Mouse (Mus musculus) hindbrain, embryonic 11.5 days (tissue): ENCODE data around the gene Kdm1a. TPM values are rescaled to one million over a fixed set of nuclear protein-coding genes. Genes with fewer than 3 reads are reported as not detected.

Experiments
- ATAC-seq: fragments of 200-750 bp; cut with Nextera tagmentation; 2 replicates; pipeline ENCODE4 v1.8.0; 2017; ENCODE audit warnings: mild to moderate bottlenecking, moderate TSS enrichment, moderate library complexity; ENCODE audit not compliant: low FRiP score
- DNase-seq: peaks from one replicate; pipeline ENCODE4 v3.0.0-alpha.2; 2015; ENCODE audit warnings: low spot score
- H3K27ac ChIP-seq: fragments of 300-500 bp; sonication (generic); 2 replicates; pipeline ENCODE4 v1.5.1; 2014; ENCODE audit warnings: mild to moderate bottlenecking, low read depth, low read length
- H3K27me3 ChIP-seq: fragments of 300-500 bp; sonication (generic); 2 replicates; pipeline ENCODE4 v1.6.1; 2014; ENCODE audit warnings: mild to moderate bottlenecking, low read length, moderate library complexity, mixed read lengths; ENCODE audit not compliant: control insufficient read depth, insufficient read depth
- H3K36me3 ChIP-seq: fragments of 300-500 bp; sonication (generic); 2 replicates; pipeline ENCODE4 v1.6.1; 2014; ENCODE audit warnings: mild to moderate bottlenecking, low read length, moderate library complexity, mixed read lengths; ENCODE audit not compliant: control insufficient read depth, insufficient read depth
- H3K4me1 ChIP-seq: fragments of 300-500 bp; sonication (generic); replicated peaks from 2 replicates; pipeline ENCODE4 v1.6.1; 2014; ENCODE audit warnings: low read length, mixed read lengths; ENCODE audit not compliant: control insufficient read depth, insufficient read depth
- H3K4me2 ChIP-seq: fragments of 300-500 bp; sonication (generic); replicated peaks from 2 replicates; pipeline ENCODE4 v1.6.1; 2014; ENCODE audit warnings: mild to moderate bottlenecking, low read depth, low read length
- H3K4me3 ChIP-seq: fragments of 300-500 bp; sonication (generic); 2 replicates; pipeline ENCODE4 v1.5.1; 2014; ENCODE audit warnings: low read depth, low read length
- H3K9ac ChIP-seq: fragments of 300-500 bp; sonication (generic); 2 replicates; pipeline ENCODE4 v1.6.1; 2014; ENCODE audit warnings: low read depth, low read length
- H3K9me3 ChIP-seq: fragments of 300-500 bp; sonication (generic); 2 replicates; pipeline ENCODE4 v1.6.1; 2016; ENCODE audit warnings: low read length; ENCODE audit not compliant: control insufficient read depth
- WGBS: fragments of 180-500 bp; shearing (Covaris S2); extraction: QIAGEN DNeasy Blood & Tissue Kit; methylation state at CpG from one replicate; pipeline ENCODE4 v1.1.7; 2014; 5-methylcytosine and 5-hydroxymethylcytosine counted together
- polyA plus RNA-seq: library from polyadenylated mRNA; unstranded; fragments of >200 nt; fragmentation: Nextera tagmentation; extraction: Ambion mirVana; gene quantifications from 2 replicates; pipeline ENCODE4 v1.2.1, GENCODE M21; 2014

Gene Kdm1a
- polyA plus RNA-seq, 1 experiment from 2014 or later = 91.7 TPM

DNA sequence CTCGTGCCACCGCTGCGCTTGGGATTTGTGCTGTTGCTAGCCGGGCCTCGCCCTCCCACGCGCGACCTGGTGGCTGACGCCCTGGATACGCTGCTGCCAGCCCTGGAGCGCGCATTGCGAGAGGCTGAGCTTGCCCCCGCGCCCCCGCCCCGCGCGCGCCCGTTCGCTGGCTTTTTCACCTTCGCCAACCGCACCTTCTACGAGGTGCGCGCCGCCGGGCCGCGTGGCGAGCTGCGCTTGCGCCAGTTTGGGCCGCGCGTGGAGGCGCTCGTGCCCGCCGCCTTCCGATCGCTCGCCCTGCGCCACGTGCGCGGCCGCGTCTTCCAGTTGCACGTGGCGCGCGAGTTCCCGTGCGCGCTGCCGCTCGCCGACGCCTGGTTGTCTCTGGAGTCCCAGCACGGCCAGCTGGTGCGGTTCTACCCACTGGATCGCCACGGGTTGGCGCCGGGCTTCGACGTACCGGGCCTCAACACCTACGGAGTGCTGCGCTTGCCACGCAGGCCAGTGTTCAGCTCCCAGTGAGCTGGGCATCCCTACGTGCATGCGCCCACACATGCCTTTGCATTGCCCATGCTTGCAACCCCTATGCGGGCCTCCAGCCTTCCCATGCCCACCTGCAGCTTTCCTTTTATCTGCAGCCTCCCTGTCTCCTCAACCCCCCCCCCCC, 35.2 kb upstream of the Kdm1a start:
- H3K4me1 ChIP-seq = 0 out of 2 replicates have a peak, but pooled peaks cover 4% of the 10 kb centered on the region
- DNase-seq = peak; percentile 69
- H3K27me3 ChIP-seq = peaks cover 17% of the 10 kb centered on the region
- ATAC-seq = peak; percentile 47; the same call in 1 of the 2 replicates
- 3% methylated on average over 68 of the region's 76 CpGs for WGBS
- H3K4me2 ChIP-seq = peak overlapping the region; percentile 69
- H3K9me3 ChIP-seq = no peaks in the 10 kb centered on the region
- H3K36me3 ChIP-seq = no peaks in the 10 kb centered on the region
- peak overlapping the region; percentile 44 for H3K4me3 ChIP-seq
- no peak overlapping the region for H3K27ac ChIP-seq
- peak overlapping the region; percentile 35 for H3K9ac ChIP-seq

DNA sequence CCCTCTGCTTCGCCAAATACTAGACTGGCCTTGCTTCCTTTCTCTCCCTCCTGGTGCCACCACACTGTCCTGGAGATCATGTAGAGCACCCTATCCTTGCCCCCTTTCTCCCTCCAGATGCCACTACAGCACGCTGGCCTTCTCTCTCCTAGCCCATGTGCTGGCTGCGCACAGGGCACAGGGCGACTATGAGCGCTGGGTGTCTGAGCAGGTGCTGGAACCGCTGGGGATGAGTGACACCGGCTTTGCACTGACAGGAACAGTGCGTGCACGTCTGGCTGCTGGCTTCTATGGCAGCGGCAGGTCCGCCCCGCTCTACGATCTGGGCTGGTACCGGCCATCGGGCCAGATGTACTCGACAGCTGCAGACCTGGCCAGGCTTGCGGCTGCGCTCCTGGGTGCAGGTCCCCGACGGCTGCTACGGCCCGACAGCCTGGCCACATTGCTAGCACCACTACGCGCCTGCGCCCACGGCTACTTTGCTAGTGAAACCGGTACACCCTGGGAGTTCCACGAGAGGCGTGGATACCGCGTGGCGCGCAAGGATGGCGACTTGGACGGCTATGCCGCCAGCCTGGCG, 34.5 kb upstream of the Kdm1a start:
- H3K27me3 ChIP-seq = peaks cover 17% of the 10 kb centered on the region
- no peaks in the 10 kb centered on the region for H3K36me3 ChIP-seq
- ATAC-seq (no peak), DNase-seq (no peak)
- H3K4me2 ChIP-seq = peak overlapping the region; percentile 69
- 21% methylated on average over 36 of the region's 37 CpGs for WGBS
- 0 out of 2 replicates have a peak, but pooled peaks cover 4% of the 10 kb centered on the region for H3K4me1 ChIP-seq
- no peaks in the 10 kb centered on the region for H3K9me3 ChIP-seq
- H3K9ac ChIP-seq = peak overlapping the region; percentile 35
- H3K27ac ChIP-seq = no peak overlapping the region
- peak overlapping the region; percentile 44 for H3K4me3 ChIP-seq

GRCm38 (mm10) chr4:136636511-136636910, 34.0 kb upstream of the Kdm1a start:
- 60% methylated on average over 5 of the region's 5 CpGs for WGBS
- no peak for DNase-seq
- peaks cover 17% of the 10 kb centered on the region for H3K27me3 ChIP-seq
- no peak overlapping the region for H3K9ac ChIP-seq
- H3K4me3 ChIP-seq = no peak overlapping the region
- no peak overlapping the region for H3K4me2 ChIP-seq
- H3K9me3 ChIP-seq = no peaks in the 10 kb centered on the region
- H3K27ac ChIP-seq = no peak overlapping the region
- no peak for ATAC-seq
- H3K4me1 ChIP-seq = 0 out of 2 replicates have a peak, but pooled peaks cover 4% of the 10 kb centered on the region
- no peaks in the 10 kb centered on the region for H3K36me3 ChIP-seq

- no peak for ATAC-seq
These were observed 33.5 kb upstream of the Kdm1a start for GRCm38 (mm10) chr4:136635995-136636394.

DNA sequence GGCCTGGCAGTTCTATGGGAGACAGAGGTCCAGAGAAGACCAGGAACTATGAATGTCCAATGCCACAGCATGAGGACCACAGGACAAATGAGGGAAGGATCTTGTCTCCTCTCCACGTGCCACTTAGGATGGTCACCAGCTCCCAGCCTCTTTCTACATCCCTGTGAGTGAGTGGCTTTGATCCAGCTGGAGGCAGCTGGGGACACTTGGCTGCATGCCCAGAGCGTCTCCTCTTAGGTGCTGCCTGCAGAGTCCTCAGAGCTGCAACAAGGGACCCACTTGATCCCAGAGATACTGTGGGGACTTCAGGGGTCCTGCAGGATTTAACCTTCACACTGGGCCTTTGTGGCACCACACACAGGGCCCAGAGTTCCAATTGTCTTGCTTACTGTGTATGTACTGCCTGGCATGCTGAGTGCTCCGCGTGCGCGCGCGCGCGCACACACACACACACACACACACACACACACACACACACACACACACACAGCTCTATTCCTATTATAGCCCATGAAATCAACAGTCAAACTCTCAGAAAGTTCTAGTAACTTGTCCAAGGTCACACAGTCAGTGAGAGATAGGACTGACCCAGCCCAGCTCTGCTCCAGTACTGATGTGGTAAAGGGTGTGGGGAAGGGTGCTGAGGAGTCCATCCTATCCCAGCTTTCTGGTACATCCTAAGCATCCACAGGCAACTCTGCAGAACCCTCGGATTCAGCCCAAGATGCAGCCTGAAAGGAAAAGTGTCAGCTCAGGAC, 28.9 kb upstream of the Kdm1a start:
- H3K36me3 ChIP-seq = no peaks in the 10 kb centered on the region
- no peaks in the 10 kb centered on the region for H3K9me3 ChIP-seq
- H3K4me2 ChIP-seq = no peak overlapping the region
- no peaks in the 10 kb centered on the region for H3K4me1 ChIP-seq
- 79% methylated on average over 11 of the region's 11 CpGs for WGBS
- DNase-seq (no peak), ATAC-seq (no peak)
- H3K9ac ChIP-seq = no peak overlapping the region
- H3K4me3 ChIP-seq = no peak overlapping the region
- no peak overlapping the region for H3K27ac ChIP-seq
- peaks cover 1% of the 10 kb centered on the region; the same call in 1 of the 2 replicates for H3K27me3 ChIP-seq

More at GRCm38 (mm10) chr4:136635995-136636394, 33.5 kb upstream of the Kdm1a start:
- no peak for DNase-seq
- Histone ChIP-seq H3K9ac (no peak overlapping the region), H3K4me1 (0 out of 2 replicates have a peak, but pooled peaks cover 4% of the 10 kb centered on the region), H3K27me3 (peaks cover 17% of the 10 kb centered on the region), H3K4me2 (no peak overlapping the region), H3K4me3 (no peak overlapping the region), H3K9me3 (no peaks in the 10 kb centered on the region), H3K36me3 (no peaks in the 10 kb centered on the region), H3K27ac (no peak overlapping the region)

DNA sequence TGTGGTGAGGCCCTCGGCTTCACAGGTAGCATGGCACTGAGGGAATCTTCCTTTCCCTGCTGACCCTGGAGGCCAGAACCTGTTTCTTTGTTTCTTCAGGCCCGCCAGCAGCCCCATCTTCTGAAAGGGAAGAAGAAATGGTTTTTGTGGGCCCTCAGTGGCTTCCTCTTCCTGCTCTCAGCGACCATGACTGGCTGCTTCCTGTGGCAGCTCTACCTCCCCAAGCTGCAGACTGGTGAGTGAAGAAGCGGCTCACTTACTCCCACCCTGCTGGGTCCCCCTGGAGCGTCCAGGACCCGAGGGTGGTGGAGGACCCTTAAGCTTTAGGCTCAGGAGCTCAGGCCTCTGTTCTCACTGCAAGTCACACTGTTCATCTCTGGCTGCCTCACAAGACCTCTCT, 24.1 kb upstream of the Kdm1a start:
- DNase-seq (no peak), ATAC-seq (no peak)
- Histone ChIP-seq H3K27me3 (no peaks in the 10 kb centered on the region), H3K4me3 (no peak overlapping the region), H3K27ac (no peak overlapping the region), H3K4me2 (no peak overlapping the region), H3K4me1 (no peaks in the 10 kb centered on the region), H3K36me3 (no peaks in the 10 kb centered on the region), H3K9me3 (no peaks in the 10 kb centered on the region), H3K9ac (no peak overlapping the region)
- 85% methylated on average over 6 of the region's 6 CpGs for WGBS

DNA sequence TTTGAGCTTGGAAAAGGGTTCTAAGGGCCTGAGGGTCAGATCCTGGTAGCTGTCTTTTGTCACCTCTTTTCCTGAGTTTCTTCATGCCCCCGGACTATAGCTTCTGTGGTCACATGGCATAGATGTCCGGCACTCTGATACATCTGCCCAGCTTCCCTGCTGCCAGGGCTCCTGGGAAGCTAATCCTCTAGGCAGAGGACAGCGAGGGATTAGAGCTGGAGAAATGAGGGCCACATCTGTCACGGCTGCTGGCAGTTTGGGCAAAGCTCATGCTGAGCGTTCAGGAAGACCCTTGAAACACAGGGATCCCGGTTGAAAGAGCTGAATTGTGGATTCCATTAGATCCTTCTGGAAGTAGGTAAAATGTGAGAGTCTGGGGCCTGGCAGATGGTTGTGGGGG, 19.9 kb upstream of the Kdm1a start, which contains the start of gene Lactbl1:
Gene Lactbl1 (plus strand): TSS at position 234 of the 400 bp plus-strand sequence.
- no peaks in the 10 kb centered on the region for H3K27me3 ChIP-seq
- 44% methylated on average over 6 of the region's 6 CpGs for WGBS
- no peak within 1 kb of the TSS for H3K9ac ChIP-seq
- no peaks in the 10 kb centered on the region for H3K9me3 ChIP-seq
- H3K36me3 ChIP-seq = no peaks in the 10 kb centered on the region
- no peak for ATAC-seq
- no peaks in the 10 kb centered on the region; the same call in 1 of the 2 replicates for H3K4me1 ChIP-seq
- no peak for DNase-seq
- no peak within 1 kb of the TSS for H3K27ac ChIP-seq
- H3K4me2 ChIP-seq = no peak within 1 kb of the TSS
- no peak within 1 kb of the TSS for H3K4me3 ChIP-seq

- Histone ChIP-seq H3K4me1 (no peaks in the 10 kb centered on the region; the same call in 1 of the 2 replicates), H3K9ac (no peak overlapping the region), H3K4me3 (no peak overlapping the region), H3K27ac (no peak overlapping the region), H3K4me2 (no peak overlapping the region), H3K27me3 (no peaks in the 10 kb centered on the region), H3K9me3 (no peaks in the 10 kb centered on the region), H3K36me3 (no peaks in the 10 kb centered on the region)
- DNase-seq = no peak
- ATAC-seq = no peak
- 58% methylated on average over 5 of the region's 5 CpGs for WGBS
These were observed 19.4 kb upstream of the Kdm1a start for GRCm38 (mm10) chr4:136621956-136622355.
